Mouse (Mus musculus): ENCODE data around the gene Aldh6a1. TPM values are rescaled to one million over a fixed set of nuclear protein-coding genes. Genes with fewer than 3 reads are reported as not detected.

The Aldh6a1 gene
- polyA plus RNA-seq, 1 experiment from 2014 or later, result 54.4 TPM

GRCm38 (mm10) chr12:84392681-84393080 is 58.1 kb downstream of the Aldh6a1 start:
- Histone ChIP-seq H3K9ac (ENCODE audit: low read length) (no peak overlapping the region), H3K27ac (ENCODE audit: low read length) (no peak overlapping the region), H3K9me3 (ENCODE audit: control insufficient read depth, low read length) (no peaks in the 10 kb centered on the region), H3K36me3 (ENCODE audit: control insufficient read depth, insufficient read depth, low read length) (no peaks in the 10 kb centered on the region), H3K4me3 (ENCODE audit: low read length) (no peak overlapping the region), H3K4me1 (replicated peaks; ENCODE audit: control insufficient read depth, insufficient read depth, low read length) (no peaks in the 10 kb centered on the region), H3K4me2 (ENCODE audit: low read depth, low read length) (no peak overlapping the region), H3K27me3 (ENCODE audit: control insufficient read depth, insufficient read depth, low read depth, low read length) (no peaks in the 10 kb centered on the region)
- no peak for ATAC-seq (ENCODE audit: low read depth)
- 96% methylated on average over 4 of the region's 4 CpGs for WGBS

GRCm38 (mm10) chr12:84390336-84390735 is 60.5 kb downstream of the Aldh6a1 start:
- Histone ChIP-seq H3K4me1 (replicated peaks; ENCODE audit: control insufficient read depth, insufficient read depth, low read length) (peaks cover 5% of the 10 kb centered on the region), H3K4me3 (ENCODE audit: low read length) (no peak overlapping the region), H3K36me3 (ENCODE audit: control insufficient read depth, insufficient read depth, low read length) (no peaks in the 10 kb centered on the region), H3K4me2 (ENCODE audit: low read depth, low read length) (no peak overlapping the region), H3K27ac (ENCODE audit: low read length) (no peak overlapping the region), H3K9ac (ENCODE audit: low read length) (no peak overlapping the region), H3K27me3 (ENCODE audit: control insufficient read depth, insufficient read depth, low read depth, low read length) (no peaks in the 10 kb centered on the region), H3K9me3 (ENCODE audit: control insufficient read depth, low read length) (no peaks in the 10 kb centered on the region)
- no peak for ATAC-seq (ENCODE audit: low read depth)
- WGBS, result 79% methylated on average over 6 of the region's 6 CpGs

- H3K36me3 ChIP-seq (ENCODE audit: control insufficient read depth, insufficient read depth, low read length), result no peaks in the 10 kb centered on the region
- H3K4me3 ChIP-seq (ENCODE audit: low read length), result no peak overlapping the region
- H3K27me3 ChIP-seq (ENCODE audit: control insufficient read depth, insufficient read depth, low read depth, low read length), result no peaks in the 10 kb centered on the region
- H3K4me1 ChIP-seq (replicated peaks; ENCODE audit: control insufficient read depth, insufficient read depth, low read length), result peaks cover 12% of the 10 kb centered on the region
- no peaks in the 10 kb centered on the region for H3K9me3 ChIP-seq (ENCODE audit: control insufficient read depth, low read length)
- H3K27ac ChIP-seq (ENCODE audit: low read length), result no peak overlapping the region
- 0 out of 2 replicates have a peak overlapping the region, but pooled peaks have one; percentile 12 for H3K4me2 ChIP-seq (ENCODE audit: low read depth, low read length)
- no peak overlapping the region for H3K9ac ChIP-seq (ENCODE audit: low read length)
- ATAC-seq (ENCODE audit: low read depth), result no peak
- WGBS, result 60% methylated on average over 14 of the region's 14 CpGs
These were observed 61.9 kb downstream of the Aldh6a1 start for GRCm38 (mm10) chr12:84388774-84389400.

- H3K36me3 ChIP-seq (ENCODE audit: control insufficient read depth, insufficient read depth, low read length), result no peaks in the 10 kb centered on the region
- no peaks in the 10 kb centered on the region for H3K9me3 ChIP-seq (ENCODE audit: control insufficient read depth, low read length)
- H3K9ac ChIP-seq (ENCODE audit: low read length), result no peak overlapping the region
- no peaks in the 10 kb centered on the region for H3K27me3 ChIP-seq (ENCODE audit: control insufficient read depth, insufficient read depth, low read depth, low read length)
- ATAC-seq (ENCODE audit: low read depth), result no peak
- WGBS, result 81% methylated on average over 8 of the region's 8 CpGs
- peaks cover 12% of the 10 kb centered on the region for H3K4me1 ChIP-seq (replicated peaks; ENCODE audit: control insufficient read depth, insufficient read depth, low read length)
- no peak overlapping the region for H3K4me2 ChIP-seq (ENCODE audit: low read depth, low read length)
- no peak overlapping the region for H3K27ac ChIP-seq (ENCODE audit: low read length)
- H3K4me3 ChIP-seq (ENCODE audit: low read length), result no peak overlapping the region
These were observed 62.7 kb downstream of the Aldh6a1 start for GRCm38 (mm10) chr12:84388097-84388496.

- Histone ChIP-seq H3K4me1 (replicated peaks; ENCODE audit: control insufficient read depth, insufficient read depth, low read length) (peaks cover 12% of the 10 kb centered on the region), H3K36me3 (ENCODE audit: control insufficient read depth, insufficient read depth, low read length) (no peaks in the 10 kb centered on the region), H3K27ac (ENCODE audit: low read length) (peak overlapping the region; percentile 78), H3K4me3 (ENCODE audit: low read length) (no peak overlapping the region), H3K27me3 (ENCODE audit: control insufficient read depth, insufficient read depth, low read depth, low read length) (no peaks in the 10 kb centered on the region), H3K4me2 (ENCODE audit: low read depth, low read length) (no peak overlapping the region), H3K9me3 (ENCODE audit: control insufficient read depth, low read length) (no peaks in the 10 kb centered on the region), H3K9ac (ENCODE audit: low read length) (no peak overlapping the region)
- ATAC-seq (ENCODE audit: low read depth), result no peak
- 75% methylated on average over 4 of the region's 4 CpGs for WGBS
These were observed 65.4 kb downstream of the Aldh6a1 start for GRCm38 (mm10) chr12:84385408-84385807.

GRCm38 (mm10) chr12:84384644-84385081 is 66.1 kb downstream of the Aldh6a1 start:
- WGBS, result 32% methylated on average over 5 of the region's 5 CpGs
- Histone ChIP-seq H3K36me3 (ENCODE audit: control insufficient read depth, insufficient read depth, low read length) (no peaks in the 10 kb centered on the region), H3K4me1 (replicated peaks; ENCODE audit: control insufficient read depth, insufficient read depth, low read length) (peaks cover 12% of the 10 kb centered on the region), H3K9ac (ENCODE audit: low read length) (no peak overlapping the region), H3K27ac (ENCODE audit: low read length) (peak overlapping the region; percentile 78), H3K4me2 (ENCODE audit: low read depth, low read length) (no peak overlapping the region), H3K27me3 (ENCODE audit: control insufficient read depth, insufficient read depth, low read depth, low read length) (no peaks in the 10 kb centered on the region), H3K4me3 (ENCODE audit: low read length) (no peak overlapping the region), H3K9me3 (ENCODE audit: control insufficient read depth, low read length) (no peaks in the 10 kb centered on the region)
- ATAC-seq (ENCODE audit: low read depth), result peak; percentile 86

- H3K4me1 ChIP-seq (replicated peaks; ENCODE audit: control insufficient read depth, insufficient read depth, low read length), result peaks cover 12% of the 10 kb centered on the region
- no peaks in the 10 kb centered on the region for H3K9me3 ChIP-seq (ENCODE audit: control insufficient read depth, low read length)
- no peak overlapping the region for H3K27ac ChIP-seq (ENCODE audit: low read length)
- no peak overlapping the region for H3K9ac ChIP-seq (ENCODE audit: low read length)
- H3K27me3 ChIP-seq (ENCODE audit: control insufficient read depth, insufficient read depth, low read depth, low read length), result no peaks in the 10 kb centered on the region
- no peaks in the 10 kb centered on the region for H3K36me3 ChIP-seq (ENCODE audit: control insufficient read depth, insufficient read depth, low read length)
- WGBS, result 69% methylated on average over 4 of the region's 4 CpGs
- H3K4me3 ChIP-seq (ENCODE audit: low read length), result no peak overlapping the region
- ATAC-seq (ENCODE audit: low read depth), result no peak
- no peak overlapping the region for H3K4me2 ChIP-seq (ENCODE audit: low read depth, low read length)
These were observed 68.4 kb downstream of the Aldh6a1 start for GRCm38 (mm10) chr12:84382369-84382768.

Other genes starting within 250 kb of the Aldh6a1 start
- 11.1 and 12.1 TPM in 2 replicates for gene Elmsan1, start 232.1 kb downstream of the Aldh6a1 start, polyA plus RNA-seq (2015; fragmentation: Nextera tagmentation; extraction: Ambion mirVana)
- gene Ptgr2, start 165.8 kb downstream of the Aldh6a1 start, polyA plus RNA-seq (2015; fragmentation: Nextera tagmentation; extraction: Ambion mirVana), result 29.1 and 31.3 TPM in 2 replicates
- gene Zfp410, start 134.2 kb downstream of the Aldh6a1 start, polyA plus RNA-seq (2015; fragmentation: Nextera tagmentation; extraction: Ambion mirVana), result 75.8 and 93.8 TPM in 2 replicates
- gene Coq6, start 89.3 kb downstream of the Aldh6a1 start, polyA plus RNA-seq (2015; fragmentation: Nextera tagmentation; extraction: Ambion mirVana), result 43.7 and 48.5 TPM in 2 replicates
- gene Fam161b, start 89.2 kb downstream of the Aldh6a1 start, polyA plus RNA-seq (2015; fragmentation: Nextera tagmentation; extraction: Ambion mirVana), result 5.2 and 5.6 TPM in 2 replicates
- 19.1 and 20.4 TPM in 2 replicates for gene Entpd5, start 42.0 kb downstream of the Aldh6a1 start, polyA plus RNA-seq (2015; fragmentation: Nextera tagmentation; extraction: Ambion mirVana)
- gene Bbof1, start 41.9 kb downstream of the Aldh6a1 start, polyA plus RNA-seq (2015; fragmentation: Nextera tagmentation; extraction: Ambion mirVana), result 3.5 TPM in 2 replicates
- 22.8 and 25.1 TPM in 2 replicates for gene Rnf113a2, start 33.8 kb downstream of the Aldh6a1 start, polyA plus RNA-seq (2015; fragmentation: Nextera tagmentation; extraction: Ambion mirVana)
- 21.7 and 23.5 TPM in 2 replicates for gene Lin52, start 418 bp upstream of the Aldh6a1 start, polyA plus RNA-seq (2015; fragmentation: Nextera tagmentation; extraction: Ambion mirVana)
- gene Vsx2, start 118.8 kb upstream of the Aldh6a1 start, polyA plus RNA-seq (2015; fragmentation: Nextera tagmentation; extraction: Ambion mirVana), result not detected in 2 replicates
- 14.5 and 14.8 TPM in 2 replicates for gene Abcd4, start 166.4 kb upstream of the Aldh6a1 start, polyA plus RNA-seq (2015; fragmentation: Nextera tagmentation; extraction: Ambion mirVana)
- gene Vrtn, start 190.0 kb upstream of the Aldh6a1 start, polyA plus RNA-seq (2015; fragmentation: Nextera tagmentation; extraction: Ambion mirVana), result not detected in 2 replicates
- gene Syndig1l, start 247.8 kb upstream of the Aldh6a1 start, polyA plus RNA-seq (2015; fragmentation: Nextera tagmentation; extraction: Ambion mirVana), result 0.21 TPM in 1 of 2 replicates, not detected in the other

All from lung, embryonic 16.5 days (tissue).